Mouse (Mus musculus) megakaryocyte, embryonic 14.5 days (primary cell): ENCODE data around the gene Wapl.

Experiments used
- FLI1 ChIP-seq: IDR thresholded peaks from 2 replicates; pipeline ENCODE4 v1.6.1; 2012; ENCODE audit warnings: low read length, inconsistent platforms, mixed read lengths
- GATA1 ChIP-seq: IDR thresholded peaks from 3 replicates; pipeline ENCODE4 v1.6.1; 2012; ENCODE audit warnings: mixed read lengths, low read length, inconsistent platforms, borderline replicate concordance

- TF ChIP-seq GATA1 = no peak
- no peak for TF ChIP-seq FLI1
Observed at GRCm38 (mm10) chr14:34770467-34770866, 96.7 kb downstream of the Wapl start.
